Mouse (Mus musculus): ENCODE measurements at regions not wholly inside any gene's neighbourhood (a gene's known extent, or its start where the extent isn't known, plus 50 kb on each side); places are given as distances from the start of the nearest gene placed in this dataset.

GRCm38 (mm10) chr8:29460119-29460518 lies 2012.6 kb downstream of the Poteg start:
- intact Hi-C loops (cut with DNase I) = no loop called here
- no peak for DNase-seq (ENCODE audit: low spot score)

GRCm38 (mm10) chr8:29492931-29493330 lies 2045.5 kb downstream of the Poteg start:
- DNase-seq (ENCODE audit: low spot score) = no peak
- intact Hi-C loops (cut with DNase I) = no loop called here

GRCm38 (mm10) chr8:29527327-29527726 lies 2079.9 kb downstream of the Poteg start:
- DNase-seq (ENCODE audit: low spot score) = no peak
- intact Hi-C loops (cut with DNase I) = no loop called here

GRCm38 (mm10) chr8:29531565-29531964 lies 2084.1 kb downstream of the Poteg start:
- DNase-seq (ENCODE audit: low spot score) = no peak
- intact Hi-C loops (cut with DNase I) = no loop called here

GRCm38 (mm10) chr8:29538016-29538415 lies 2090.5 kb downstream of the Poteg start:
- DNase-seq (ENCODE audit: low spot score) = no peak
- intact Hi-C loops (cut with DNase I) = no loop called here

GRCm38 (mm10) chr8:29539856-29540255 lies 2092.4 kb downstream of the Poteg start:
- no peak for DNase-seq (ENCODE audit: low spot score)
- intact Hi-C loops (cut with DNase I) = no loop called here

- DNase-seq (ENCODE audit: low spot score) = no peak
- intact Hi-C loops (cut with DNase I) = no loop called here
Measured at GRCm38 (mm10) chr8:29544142-29544541, 2096.7 kb downstream of the Poteg start.

GRCm38 (mm10) chr8:29585671-29586070 lies 2138.2 kb downstream of the Poteg start:
- no peak for DNase-seq (ENCODE audit: low spot score)
- intact Hi-C loops (cut with DNase I) = no loop called here

GRCm38 (mm10) chr8:29594129-29594528 lies 2146.7 kb downstream of the Poteg start:
- no peak for DNase-seq (ENCODE audit: low spot score)
- intact Hi-C loops (cut with DNase I) = no loop called here

GRCm38 (mm10) chr8:29614098-29614497 lies 2166.6 kb downstream of the Poteg start:
- DNase-seq (ENCODE audit: low spot score) = no peak
- intact Hi-C loops (cut with DNase I) = no loop called here

GRCm38 (mm10) chr8:29661616-29662015 lies 2214.1 kb downstream of the Poteg start:
- intact Hi-C loops (cut with DNase I) = loop anchor here (5.0 kb wide), 1 partner anchor 39 kb away; no protein-coding TSS in a partner anchor
- DNase-seq (ENCODE audit: low spot score) = no peak

- DNase-seq (ENCODE audit: low spot score) = no peak
- intact Hi-C loops (cut with DNase I) = no loop called here
Measured at GRCm38 (mm10) chr8:29675870-29676269, 2228.4 kb downstream of the Poteg start.

- DNase-seq (ENCODE audit: low spot score) = no peak
- intact Hi-C loops (cut with DNase I) = no loop called here
Measured at GRCm38 (mm10) chr8:29683340-29683739, 2235.9 kb downstream of the Poteg start.

- no peak for DNase-seq (ENCODE audit: low spot score)
- intact Hi-C loops (cut with DNase I) = no loop called here
Measured at GRCm38 (mm10) chr8:29686594-29686993, 2239.1 kb downstream of the Poteg start.

GRCm38 (mm10) chr8:29695698-29696097 lies 2248.2 kb downstream of the Poteg start:
- DNase-seq (ENCODE audit: low spot score) = no peak
- intact Hi-C loops (cut with DNase I) = no loop called here
